Mouse (Mus musculus) intestine, embryonic 15.5 days (tissue): Measurements from ENCODE around the gene Ankrd44. TPM values are rescaled to one million over a fixed set of nuclear protein-coding genes. Genes with fewer than 3 reads are reported as not detected.

Experiments used
- ATAC-seq: fragments of 200-750 bp; cut with Nextera tagmentation; 2 replicates; pipeline ENCODE4 v1.8.0; 2017; ENCODE audit warnings: moderate TSS enrichment, moderate library complexity
- H3K27ac ChIP-seq: fragments of 300-500 bp; sonication (generic); 2 replicates; pipeline ENCODE4 v1.5.1; 2015; ENCODE audit warnings: mild to moderate bottlenecking, inconsistent platforms
- H3K27me3 ChIP-seq: fragments of 300-500 bp; sonication (generic); replicated peaks from 2 replicates; pipeline ENCODE4 v1.6.1; 2015; ENCODE audit warnings: inconsistent platforms
- H3K36me3 ChIP-seq: fragments of 300-500 bp; sonication (generic); 2 replicates; pipeline ENCODE4 v1.6.1; 2015; ENCODE audit warnings: inconsistent platforms
- H3K4me1 ChIP-seq: fragments of 300-500 bp; sonication (generic); replicated peaks from 2 replicates; pipeline ENCODE4 v1.6.1; 2015; ENCODE audit warnings: inconsistent platforms
- H3K4me2 ChIP-seq: fragments of 300-500 bp; sonication (generic); replicated peaks from 2 replicates; pipeline ENCODE4 v1.6.1; 2015; ENCODE audit warnings: mild to moderate bottlenecking, inconsistent platforms
- H3K4me3 ChIP-seq: fragments of 300-500 bp; sonication (generic); replicated peaks from 2 replicates; pipeline ENCODE4 v1.5.1; 2015; ENCODE audit warnings: inconsistent platforms
- H3K9ac ChIP-seq: fragments of 300-500 bp; sonication (generic); 2 replicates; pipeline ENCODE4 v1.6.1; 2015; ENCODE audit warnings: inconsistent platforms
- H3K9me3 ChIP-seq: fragments of 300-500 bp; sonication (generic); 2 replicates; pipeline ENCODE4 v1.6.1; 2016; ENCODE audit warnings: inconsistent platforms
- WGBS: fragments of 180-500 bp; shearing (Covaris S2); methylation state at CpG from one replicate; pipeline ENCODE4 v1.1.7; 2015; 5-methylcytosine and 5-hydroxymethylcytosine counted together
- polyA plus RNA-seq: library from polyadenylated mRNA; unstranded; fragments of >200 nt; fragmentation: Nextera tagmentation; extraction: Ambion mirVana; gene quantifications from 2 replicates; pipeline ENCODE4 v1.2.1, GENCODE M21; 2015

Ankrd44 gene
- polyA plus RNA-seq, 1 experiment from 2014 or later, result 7.4 TPM

- no peaks in the 10 kb centered on the region for H3K27me3 ChIP-seq
- H3K36me3 ChIP-seq, result no peaks in the 10 kb centered on the region
- no peaks in the 10 kb centered on the region for H3K9me3 ChIP-seq
- WGBS, result 75% methylated on average over 11 of the region's 11 CpGs
- no peak overlapping the region for H3K27ac ChIP-seq
- no peak overlapping the region for H3K9ac ChIP-seq
- ATAC-seq, result peak; percentile 68
- H3K4me1 ChIP-seq, result no peaks in the 10 kb centered on the region
- H3K4me2 ChIP-seq, result no peak overlapping the region
- no peak overlapping the region for H3K4me3 ChIP-seq
These were observed 72.7 kb downstream of the Ankrd44 start for GRCm38 (mm10) chr1:54853311-54854000.

- WGBS, result 64% methylated on average over 9 of the region's 9 CpGs
- Histone ChIP-seq H3K27me3 (no peaks in the 10 kb centered on the region), H3K4me3 (no peak overlapping the region), H3K9me3 (no peaks in the 10 kb centered on the region), H3K36me3 (no peaks in the 10 kb centered on the region), H3K9ac (no peak overlapping the region), H3K4me2 (no peak overlapping the region), H3K27ac (no peak overlapping the region), H3K4me1 (no peaks in the 10 kb centered on the region)
- no peak for ATAC-seq
These were observed 74.6 kb downstream of the Ankrd44 start for GRCm38 (mm10) chr1:54851610-54852009.

- no peak overlapping the region for H3K27ac ChIP-seq
- H3K27me3 ChIP-seq, result no peaks in the 10 kb centered on the region
- H3K4me3 ChIP-seq, result no peak overlapping the region
- no peaks in the 10 kb centered on the region for H3K9me3 ChIP-seq
- H3K4me2 ChIP-seq, result no peak overlapping the region
- WGBS, result 43% methylated on average over 8 of the region's 8 CpGs
- ATAC-seq, result no peak
- no peak overlapping the region for H3K9ac ChIP-seq
- no peaks in the 10 kb centered on the region for H3K4me1 ChIP-seq
- H3K36me3 ChIP-seq, result no peaks in the 10 kb centered on the region
These were observed 76.1 kb downstream of the Ankrd44 start for GRCm38 (mm10) chr1:54850077-54850476.

- no peak overlapping the region for H3K27ac ChIP-seq
- H3K4me2 ChIP-seq, result no peak overlapping the region
- no peak overlapping the region for H3K9ac ChIP-seq
- no peak for ATAC-seq
- H3K36me3 ChIP-seq, result no peaks in the 10 kb centered on the region
- H3K27me3 ChIP-seq, result no peaks in the 10 kb centered on the region
- no peaks in the 10 kb centered on the region for H3K4me1 ChIP-seq
- no peaks in the 10 kb centered on the region for H3K9me3 ChIP-seq
- 77% methylated on average over 1 of the region's 1 CpGs for WGBS
- no peak overlapping the region for H3K4me3 ChIP-seq
These were observed 78.9 kb downstream of the Ankrd44 start for GRCm38 (mm10) chr1:54847238-54847637.

- no peak for ATAC-seq
- no peak overlapping the region for H3K27ac ChIP-seq
- no peaks in the 10 kb centered on the region for H3K36me3 ChIP-seq
- no peak overlapping the region for H3K4me2 ChIP-seq
- H3K27me3 ChIP-seq, result no peaks in the 10 kb centered on the region
- no peak overlapping the region for H3K4me3 ChIP-seq
- H3K4me1 ChIP-seq, result no peaks in the 10 kb centered on the region
- no peaks in the 10 kb centered on the region for H3K9me3 ChIP-seq
- H3K9ac ChIP-seq, result no peak overlapping the region
- 78% methylated on average over 5 of the region's 5 CpGs for WGBS
These were observed 79.7 kb downstream of the Ankrd44 start for GRCm38 (mm10) chr1:54846346-54847000.

- Histone ChIP-seq H3K27ac (no peak overlapping the region), H3K9ac (no peak overlapping the region), H3K9me3 (no peaks in the 10 kb centered on the region), H3K36me3 (no peaks in the 10 kb centered on the region), H3K27me3 (no peaks in the 10 kb centered on the region), H3K4me1 (no peaks in the 10 kb centered on the region), H3K4me3 (no peak overlapping the region), H3K4me2 (no peak overlapping the region)
- ATAC-seq, result no peak
- WGBS, result 84% methylated on average over 1 of the region's 1 CpGs
These were observed 81.8 kb downstream of the Ankrd44 start for GRCm38 (mm10) chr1:54844361-54844760.

- Histone ChIP-seq H3K27ac (no peak overlapping the region), H3K4me3 (no peak overlapping the region), H3K27me3 (no peaks in the 10 kb centered on the region), H3K4me1 (no peaks in the 10 kb centered on the region), H3K36me3 (no peaks in the 10 kb centered on the region), H3K9ac (no peak overlapping the region), H3K9me3 (no peaks in the 10 kb centered on the region), H3K4me2 (no peak overlapping the region)
- ATAC-seq, result no peak
- 72% methylated on average over 7 of the region's 7 CpGs for WGBS
These were observed 83.3 kb downstream of the Ankrd44 start for GRCm38 (mm10) chr1:54842765-54843461.

- Histone ChIP-seq H3K4me2 (no peak overlapping the region), H3K4me3 (no peak overlapping the region), H3K4me1 (0 out of 2 replicates have a peak, but pooled peaks cover 1% of the 10 kb centered on the region), H3K9me3 (no peaks in the 10 kb centered on the region), H3K27me3 (no peaks in the 10 kb centered on the region), H3K27ac (no peak overlapping the region), H3K36me3 (no peaks in the 10 kb centered on the region), H3K9ac (no peak overlapping the region)
- ATAC-seq, result no peak
- WGBS, result 52% methylated on average over 5 of the region's 5 CpGs
These were observed 84.4 kb downstream of the Ankrd44 start for GRCm38 (mm10) chr1:54841788-54842187.

GRCm38 (mm10) chr1:54840040-54840439 lies 86.1 kb downstream of the Ankrd44 start:
- Histone ChIP-seq H3K27ac (no peak overlapping the region), H3K4me1 (0 out of 2 replicates have a peak, but pooled peaks cover 2% of the 10 kb centered on the region), H3K9ac (no peak overlapping the region), H3K9me3 (no peaks in the 10 kb centered on the region), H3K27me3 (no peaks in the 10 kb centered on the region), H3K36me3 (no peaks in the 10 kb centered on the region), H3K4me2 (no peak overlapping the region), H3K4me3 (no peak overlapping the region)
- no peak for ATAC-seq
- WGBS, result 56% methylated on average over 2 of the region's 2 CpGs

GRCm38 (mm10) chr1:54838486-54838805 lies 87.7 kb downstream of the Ankrd44 start:
- Histone ChIP-seq H3K9me3 (no peaks in the 10 kb centered on the region), H3K27ac (no peak overlapping the region), H3K9ac (no peak overlapping the region), H3K4me3 (no peak overlapping the region), H3K4me1 (peaks cover 2% of the 10 kb centered on the region; the same call in 1 of the 2 replicates), H3K4me2 (no peak overlapping the region), H3K36me3 (no peaks in the 10 kb centered on the region), H3K27me3 (no peaks in the 10 kb centered on the region)
- 70% methylated on average over 6 of the region's 6 CpGs for WGBS
- ATAC-seq, result no peak

- Histone ChIP-seq H3K4me1 (peaks cover 2% of the 10 kb centered on the region; the same call in 1 of the 2 replicates), H3K36me3 (no peaks in the 10 kb centered on the region), H3K4me2 (no peak overlapping the region), H3K4me3 (no peak overlapping the region), H3K27ac (no peak overlapping the region), H3K9ac (no peak overlapping the region), H3K9me3 (no peaks in the 10 kb centered on the region), H3K27me3 (no peaks in the 10 kb centered on the region)
- WGBS, result 75% methylated on average over 17 of the region's 17 CpGs
- ATAC-seq, result no peak
These were observed 88.3 kb downstream of the Ankrd44 start for GRCm38 (mm10) chr1:54837721-54838485.

- H3K4me1 ChIP-seq, result peaks cover 2% of the 10 kb centered on the region; the same call in 1 of the 2 replicates
- 85% methylated on average over 6 of the region's 6 CpGs for WGBS
These were observed 90.5 kb downstream of the Ankrd44 start for GRCm38 (mm10) chr1:54835661-54836205.

More at GRCm38 (mm10) chr1:54835661-54836205, 90.5 kb downstream of the Ankrd44 start:
- Histone ChIP-seq H3K36me3 (no peaks in the 10 kb centered on the region), H3K27ac (no peak overlapping the region), H3K9ac (no peak overlapping the region), H3K9me3 (no peaks in the 10 kb centered on the region), H3K27me3 (no peaks in the 10 kb centered on the region), H3K4me2 (no peak overlapping the region), H3K4me3 (no peak overlapping the region)
- no peak for ATAC-seq
